Mouse (Mus musculus) bone marrow, adult 2 months (tissue): ENCODE data around the gene Tmem230.
"Not testable (repeated sequence)": the region's sequence is repeated elsewhere in the genome, so short reads cannot be mapped to it uniquely, and the experiment has no call there.

Source experiments
- CTCF ChIP-seq: fragments of 200-500 bp; IDR thresholded peaks from 2 replicates; pipeline ENCODE4 v1.5.1; 2011; ENCODE audit warnings: low read length, control low read depth; ENCODE audit not compliant: control insufficient read depth, insufficient read depth
- POLR2A ChIP-seq: fragments of 200-500 bp; IDR thresholded peaks from 2 replicates; pipeline ENCODE4 v1.6.1; 2011; ENCODE audit warnings: low read depth, mild to moderate bottlenecking, control low read depth, low read length, borderline replicate concordance; ENCODE audit not compliant: control insufficient read depth

DNA sequence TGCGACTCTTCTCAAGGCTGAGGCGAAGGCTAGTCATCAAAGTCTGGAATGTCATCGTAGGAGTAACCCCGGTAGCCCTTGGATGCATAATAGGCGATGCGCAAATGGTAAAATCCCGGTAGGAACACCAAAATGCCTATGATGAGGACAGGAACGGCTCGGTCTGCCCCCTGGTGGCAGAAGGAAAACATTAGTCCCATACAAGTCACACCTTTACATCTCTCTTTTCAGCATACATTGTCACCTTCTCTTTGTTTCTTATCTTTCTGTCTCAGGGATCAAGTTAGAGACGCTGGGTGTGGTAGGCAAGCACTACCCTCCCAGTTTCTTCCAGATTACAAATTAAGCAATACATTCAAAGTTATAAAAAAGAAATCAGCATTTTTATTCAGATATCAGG is 7.2 kb downstream of the Tmem230 start:
- not testable (repeated sequence) for TF ChIP-seq POLR2A
- peak; percentile 35 for TF ChIP-seq CTCF
